Mouse (Mus musculus): ENCODE measurements around the gene Pde6b. TPM values are rescaled to one million over a fixed set of nuclear protein-coding genes. Genes with fewer than 3 reads are reported as not detected.

The Pde6b gene
- polyA plus RNA-seq, 1 experiment from 2014 or later = 0.27 TPM

- WGBS = 78% methylated on average over 1 of the region's 1 CpGs
- H3K27me3 ChIP-seq = no peaks in the 10 kb centered on the region
- H3K4me3 ChIP-seq = no peak overlapping the region
- ATAC-seq (ENCODE audit: low read depth) = no peak
- no peaks in the 10 kb centered on the region for H3K4me1 ChIP-seq (replicated peaks)
- H3K27ac ChIP-seq (replicated peaks) = no peak overlapping the region
- H3K4me2 ChIP-seq = no peak overlapping the region
- no peaks in the 10 kb centered on the region for H3K36me3 ChIP-seq
- H3K9me3 ChIP-seq = no peaks in the 10 kb centered on the region
- H3K9ac ChIP-seq = no peak overlapping the region
Measured at GRCm38 (mm10) chr5:108405460-108405859, 17.3 kb downstream of the Pde6b start.

DNA sequence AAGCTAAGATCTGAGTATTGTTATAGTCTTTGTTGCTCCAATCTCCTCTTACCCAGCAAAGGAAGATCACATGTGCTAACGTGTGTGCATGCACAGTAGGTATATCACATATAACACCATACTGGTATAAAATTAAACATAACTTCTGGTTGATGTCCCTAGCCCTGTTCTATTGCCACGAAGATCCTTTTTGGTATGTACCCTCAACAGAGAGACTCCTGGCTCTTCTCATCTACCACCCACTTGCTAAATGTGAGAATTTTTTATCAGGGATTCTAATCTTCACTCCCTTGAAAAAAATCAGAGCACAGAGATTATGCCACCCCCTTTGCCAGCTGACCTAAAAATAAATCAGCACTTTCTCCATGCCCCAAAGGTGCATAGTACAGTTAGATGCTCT is 18.8 kb downstream of the Pde6b start:
- Histone ChIP-seq H3K27me3 (no peaks in the 10 kb centered on the region), H3K27ac (replicated peaks) (no peak overlapping the region), H3K4me3 (no peak overlapping the region), H3K36me3 (no peaks in the 10 kb centered on the region), H3K9me3 (no peaks in the 10 kb centered on the region), H3K4me2 (no peak overlapping the region), H3K4me1 (replicated peaks) (no peaks in the 10 kb centered on the region), H3K9ac (no peak overlapping the region)
- WGBS = 74% methylated on average over 2 of the region's 2 CpGs
- no peak for ATAC-seq (ENCODE audit: low read depth)

GRCm38 (mm10) chr5:108414711-108415110 is 26.5 kb downstream of the Pde6b start:
- H3K36me3 ChIP-seq = no peaks in the 10 kb centered on the region
- H3K9ac ChIP-seq = no peak overlapping the region
- H3K9me3 ChIP-seq = no peaks in the 10 kb centered on the region
- H3K27me3 ChIP-seq = no peaks in the 10 kb centered on the region
- no peak overlapping the region for H3K27ac ChIP-seq (replicated peaks)
- H3K4me2 ChIP-seq = no peak overlapping the region
- no peak overlapping the region for H3K4me3 ChIP-seq
- 82% methylated on average over 2 of the region's 2 CpGs for WGBS
- ATAC-seq (ENCODE audit: low read depth) = no peak
- H3K4me1 ChIP-seq (replicated peaks) = no peaks in the 10 kb centered on the region

DNA sequence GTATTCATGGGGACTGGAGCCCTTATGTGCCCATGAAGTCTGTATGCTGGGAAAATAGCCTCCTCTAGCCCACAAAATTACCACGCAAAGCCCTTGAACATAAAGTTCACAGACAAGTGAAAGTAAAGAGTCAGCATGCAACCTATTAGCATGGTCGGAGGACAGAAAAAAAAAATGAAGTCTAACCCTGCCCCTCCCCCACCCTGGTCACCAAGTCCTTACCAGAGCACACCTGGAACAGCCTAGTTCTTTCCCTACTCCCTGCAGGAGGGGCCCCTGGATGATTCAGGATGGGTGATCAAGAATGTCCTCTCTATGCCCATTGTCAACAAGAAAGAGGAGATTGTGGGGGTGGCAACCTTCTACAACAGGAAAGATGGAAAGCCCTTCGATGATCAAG is 34.5 kb downstream of the Pde6b start:
- H3K9ac ChIP-seq = no peak overlapping the region
- 86% methylated on average over 3 of the region's 3 CpGs for WGBS
- H3K4me2 ChIP-seq = no peak overlapping the region
- H3K27me3 ChIP-seq = no peaks in the 10 kb centered on the region
- H3K4me3 ChIP-seq = no peak overlapping the region
- ATAC-seq (ENCODE audit: low read depth) = no peak
- no peak overlapping the region for H3K27ac ChIP-seq (replicated peaks)
- H3K9me3 ChIP-seq = no peaks in the 10 kb centered on the region
- H3K36me3 ChIP-seq = no peaks in the 10 kb centered on the region
- no peaks in the 10 kb centered on the region for H3K4me1 ChIP-seq (replicated peaks)

GRCm38 (mm10) chr5:108423427-108423826 is 35.2 kb downstream of the Pde6b start:
- H3K4me1 ChIP-seq (replicated peaks) = no peaks in the 10 kb centered on the region
- WGBS = 81% methylated on average over 2 of the region's 2 CpGs
- no peak overlapping the region for H3K27ac ChIP-seq (replicated peaks)
- H3K4me2 ChIP-seq = no peak overlapping the region
- no peak overlapping the region for H3K9ac ChIP-seq
- no peak overlapping the region for H3K4me3 ChIP-seq
- H3K36me3 ChIP-seq = no peaks in the 10 kb centered on the region
- no peaks in the 10 kb centered on the region for H3K9me3 ChIP-seq
- ATAC-seq (ENCODE audit: low read depth) = no peak
- no peaks in the 10 kb centered on the region for H3K27me3 ChIP-seq

DNA sequence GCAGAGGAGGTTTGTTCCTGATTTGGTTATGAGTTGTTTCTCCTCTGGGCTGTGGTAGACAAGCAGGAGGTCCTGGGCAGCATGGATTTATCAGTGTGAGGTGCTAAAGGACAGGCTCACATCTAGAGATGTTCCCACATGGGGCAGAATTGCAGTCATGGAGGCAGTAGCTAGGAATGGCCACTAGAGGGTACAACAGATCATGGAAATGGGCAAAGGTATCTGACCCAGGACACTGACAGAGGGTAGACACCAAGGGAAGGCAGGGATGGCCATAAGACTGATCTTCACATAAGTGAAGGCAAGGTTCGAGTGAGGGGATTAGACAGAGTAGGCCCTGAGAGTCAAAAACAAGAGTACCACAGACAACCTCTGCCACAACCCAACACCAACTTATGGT is 39.0 kb downstream of the Pde6b start:
- ATAC-seq (ENCODE audit: low read depth) = no peak
- no peak overlapping the region for H3K9ac ChIP-seq
- WGBS = 73% methylated on average over 1 of the region's 1 CpGs

DNA sequence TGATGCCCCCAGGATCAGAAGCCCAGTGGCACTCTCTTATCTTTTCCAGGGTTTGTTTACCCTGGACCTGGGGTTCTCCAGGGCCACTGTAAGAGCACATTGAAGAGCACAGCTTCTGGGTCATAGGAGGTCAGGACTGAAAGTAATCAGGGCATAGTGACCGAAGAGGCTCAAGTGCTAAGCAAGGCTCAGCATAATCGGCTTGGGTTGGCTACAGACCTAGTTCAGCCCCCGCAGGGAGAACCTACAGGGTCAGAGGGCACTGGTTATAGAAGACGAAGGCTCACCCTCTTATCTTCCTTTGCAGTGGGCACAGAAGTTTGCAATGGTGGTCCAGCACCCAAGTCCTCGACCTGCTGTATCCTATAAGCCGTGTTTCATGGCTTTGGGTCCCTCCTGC is 43.0 kb downstream of the Pde6b start:
- no peak overlapping the region for H3K27ac ChIP-seq (replicated peaks)
- H3K4me1 ChIP-seq (replicated peaks) = peaks cover 18% of the 10 kb centered on the region
- no peak for ATAC-seq (ENCODE audit: low read depth)
- 93% methylated on average over 6 of the region's 6 CpGs for WGBS
- H3K4me3 ChIP-seq = no peak overlapping the region
- H3K9me3 ChIP-seq = no peaks in the 10 kb centered on the region
- peaks cover 34% of the 10 kb centered on the region for H3K36me3 ChIP-seq
- no peak overlapping the region for H3K9ac ChIP-seq
- no peak overlapping the region for H3K4me2 ChIP-seq
- peaks cover 8% of the 10 kb centered on the region for H3K27me3 ChIP-seq

More for the DNA sequence above, 39.0 kb downstream of the Pde6b start:
- Histone ChIP-seq H3K27me3 (no peaks in the 10 kb centered on the region), H3K36me3 (peaks cover 26% of the 10 kb centered on the region), H3K4me1 (replicated peaks) (no peaks in the 10 kb centered on the region), H3K4me2 (no peak overlapping the region), H3K27ac (replicated peaks) (no peak overlapping the region), H3K4me3 (no peak overlapping the region), H3K9me3 (no peaks in the 10 kb centered on the region)

DNA sequence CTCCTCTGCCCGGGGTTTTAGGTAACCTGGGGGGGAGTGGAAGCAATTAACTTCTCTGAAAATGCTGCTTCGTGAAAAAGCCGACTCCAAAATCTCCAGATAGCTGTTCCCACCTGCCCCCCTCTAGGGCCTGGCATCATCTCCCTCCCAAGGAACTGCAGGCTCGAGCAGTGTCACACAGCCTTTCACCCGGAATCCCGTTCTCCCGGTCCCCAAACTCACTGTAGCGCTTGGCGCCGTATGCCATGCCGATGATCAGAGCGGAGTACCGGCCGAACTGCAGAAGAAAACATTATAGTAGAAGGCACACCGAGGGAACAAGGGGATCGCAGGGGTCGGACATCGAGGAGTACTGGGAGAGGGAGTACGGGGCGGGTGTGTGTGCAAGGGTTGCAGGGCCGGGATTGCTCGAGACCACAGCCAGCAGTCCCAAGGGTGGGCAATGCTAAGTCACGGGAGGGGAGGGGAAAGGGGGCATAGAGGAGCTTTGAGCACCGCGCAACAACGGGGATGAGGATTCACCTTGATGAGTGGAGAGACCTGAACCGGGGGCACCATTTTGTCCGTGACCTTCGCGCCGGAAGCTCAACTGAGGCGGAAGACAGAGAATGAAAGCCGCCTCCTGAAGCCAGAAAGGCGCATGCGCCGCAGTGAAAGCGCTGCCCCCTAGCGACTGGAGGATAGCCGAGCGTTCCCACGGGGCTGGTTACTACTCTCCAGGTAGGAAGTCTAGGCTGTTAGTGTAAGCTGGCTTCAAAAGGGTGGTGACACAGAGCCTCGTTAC is 45.8 kb downstream of the Pde6b start, which contains the start of gene Atp5k:
TSS of gene Atp5k (minus strand) at position 645 of the 784 bp plus-strand sequence.
- H3K27me3 ChIP-seq = peaks cover 14% of the 10 kb centered on the region
- H3K4me3 ChIP-seq = peak within 1 kb of the TSS; percentile 88
- H3K4me2 ChIP-seq = peak within 1 kb of the TSS; percentile 91
- H3K9ac ChIP-seq = peak within 1 kb of the TSS; percentile 93
- 1% methylated on average over 42 of the region's 42 CpGs for WGBS
- H3K27ac ChIP-seq (replicated peaks) = peak within 1 kb of the TSS; percentile 50; the same call in 1 of the 2 replicates
- peaks cover 18% of the 10 kb centered on the region for H3K4me1 ChIP-seq (replicated peaks)
- H3K9me3 ChIP-seq = no peaks in the 10 kb centered on the region
- peak; percentile 90 for ATAC-seq (ENCODE audit: low read depth)
- H3K36me3 ChIP-seq = peaks cover 34% of the 10 kb centered on the region

DNA sequence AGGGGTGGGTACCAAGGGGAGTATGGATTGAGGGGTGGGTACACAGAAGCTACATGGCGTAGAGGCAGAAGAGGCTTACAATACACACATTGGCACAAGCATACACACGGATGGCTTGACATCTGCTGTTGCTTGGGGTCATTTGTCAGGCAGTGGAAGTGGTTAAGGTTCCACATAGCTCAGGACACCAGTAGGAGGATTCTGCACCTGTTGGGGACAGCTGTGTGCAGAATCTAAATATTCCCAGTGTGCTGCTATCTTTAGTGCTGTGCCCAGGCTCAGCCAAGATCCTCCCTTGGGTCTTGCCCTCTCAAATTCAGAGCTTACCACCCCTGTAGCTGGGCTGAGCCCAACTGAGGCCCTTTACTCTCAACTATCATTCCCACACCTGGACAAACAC is 47.9 kb downstream of the Pde6b start:
- Histone ChIP-seq H3K36me3 (peaks cover 17% of the 10 kb centered on the region), H3K9ac (no peak overlapping the region), H3K4me2 (no peak overlapping the region), H3K27me3 (peaks cover 14% of the 10 kb centered on the region), H3K27ac (replicated peaks) (no peak overlapping the region), H3K4me3 (no peak overlapping the region), H3K9me3 (no peaks in the 10 kb centered on the region), H3K4me1 (replicated peaks) (peaks cover 18% of the 10 kb centered on the region)
- ATAC-seq (ENCODE audit: low read depth) = no peak
- 71% methylated on average over 2 of the region's 2 CpGs for whole genome bisulfite sequencing

DNA sequence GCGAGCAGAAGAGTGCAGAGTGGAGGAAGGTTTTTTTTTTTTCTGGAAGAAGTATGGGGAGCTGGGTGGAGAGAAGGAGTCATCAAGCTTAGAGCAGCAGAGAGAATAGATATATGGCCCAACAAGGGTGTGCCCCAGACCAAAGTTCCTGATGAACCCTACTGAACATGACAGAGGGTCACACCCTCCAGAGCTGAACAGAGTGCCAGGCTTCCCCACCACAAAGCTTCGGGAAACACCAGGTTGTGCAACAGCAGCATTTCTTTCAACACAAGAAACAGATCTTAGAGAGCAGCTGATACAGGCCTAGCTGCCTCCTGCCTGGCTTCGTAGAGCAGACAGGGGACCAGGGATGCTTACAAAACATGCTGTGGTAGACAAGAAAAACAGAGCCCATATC is 58.8 kb downstream of the Pde6b start:
- H3K27ac ChIP-seq (replicated peaks) = no peak overlapping the region
- H3K4me1 ChIP-seq (replicated peaks) = no peaks in the 10 kb centered on the region; the same call in 1 of the 2 replicates
- WGBS = 87% methylated on average over 3 of the region's 3 CpGs
- H3K27me3 ChIP-seq = peaks cover 24% of the 10 kb centered on the region
- no peak for ATAC-seq (ENCODE audit: low read depth)
- H3K4me2 ChIP-seq = no peak overlapping the region
- no peaks in the 10 kb centered on the region for H3K36me3 ChIP-seq
- no peak overlapping the region for H3K9ac ChIP-seq
- H3K9me3 ChIP-seq = no peaks in the 10 kb centered on the region
- no peak overlapping the region for H3K4me3 ChIP-seq

DNA sequence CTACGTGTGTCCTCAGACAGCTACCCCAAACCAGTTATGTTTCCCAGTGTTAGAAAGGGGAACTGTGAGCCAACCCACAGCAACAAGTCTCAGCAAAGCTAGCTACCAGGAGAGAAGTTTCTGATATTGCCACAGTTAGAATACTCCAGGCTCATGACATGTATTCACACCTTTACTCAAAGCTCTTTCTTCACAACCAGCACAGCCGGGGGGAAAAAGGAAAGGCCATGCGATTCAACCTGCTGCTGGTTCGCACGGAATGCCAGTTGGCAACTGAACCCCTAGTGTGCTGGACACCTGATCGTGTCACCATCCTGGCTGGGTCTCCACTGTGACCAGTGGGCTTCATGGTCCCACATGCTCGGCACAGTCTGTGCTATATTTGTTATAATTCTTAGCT is 59.7 kb downstream of the Pde6b start:
- no peak overlapping the region for H3K9ac ChIP-seq
- ATAC-seq (ENCODE audit: low read depth) = no peak
- no peaks in the 10 kb centered on the region; the same call in 1 of the 2 replicates for H3K4me1 ChIP-seq (replicated peaks)
- H3K4me2 ChIP-seq = no peak overlapping the region
- H3K36me3 ChIP-seq = no peaks in the 10 kb centered on the region
- WGBS = 84% methylated on average over 7 of the region's 7 CpGs
- no peak overlapping the region for H3K27ac ChIP-seq (replicated peaks)
- no peak overlapping the region for H3K4me3 ChIP-seq
- no peaks in the 10 kb centered on the region for H3K9me3 ChIP-seq
- peaks cover 24% of the 10 kb centered on the region for H3K27me3 ChIP-seq

- 12% methylated on average over 24 of the region's 24 CpGs for WGBS
- peak within 1 kb of the TSS; percentile 22 for H3K4me3 ChIP-seq
- no peaks in the 10 kb centered on the region for H3K9me3 ChIP-seq
- H3K4me2 ChIP-seq = peak within 1 kb of the TSS; percentile 51
- no peak within 1 kb of the TSS for H3K27ac ChIP-seq (replicated peaks)
- no peaks in the 10 kb centered on the region for H3K36me3 ChIP-seq
- H3K27me3 ChIP-seq = peaks cover 24% of the 10 kb centered on the region
- peak within 1 kb of the TSS; percentile 52; the same call in 1 of the 2 replicates for H3K9ac ChIP-seq
- no peaks in the 10 kb centered on the region; the same call in 1 of the 2 replicates for H3K4me1 ChIP-seq (replicated peaks)
- peak; percentile 71; the same call in 1 of the 2 replicates for ATAC-seq (ENCODE audit: low read depth)
Measured at GRCm38 (mm10) chr5:108448785-108449668, 60.8 kb downstream of the Pde6b start, which contains the start of gene Mfsd7a. Gene Mfsd7a (minus strand): TSS chr5:108448891.

Measured in neural tube, embryonic 13.5 days (tissue).